Comparison of ENCODE assay signal across 24 mouse cellular contexts in genomic region chr19:15160641-15161040, GRCm38 (mm10).
DNase-seq lines count a peak whose midpoint lies in the region; ATAC-seq and TF ChIP-seq lines count a peak whose summit lies in the region.
"Had no signal": no experiment of that assay in that cellular context is flagged by ENCODE, and none has a peak within 500 bp of the region (broad histone marks: within the 10 kb centered on the region; RNA-seq: fewer than 3 reads in every experiment).

No protein-coding gene starts in this region.

- H3K9ac ChIP-seq in forebrain, embryonic 14.5 days (ENCODE audit: low read length), result no peak overlapping the region
- H3K9ac ChIP-seq in forebrain, embryonic 13.5 days, result no peak overlapping the region
- H3K9ac ChIP-seq in forebrain, postnatal 0 days, result no peak overlapping the region
- no peak overlapping the region for H3K9ac ChIP-seq in forebrain, embryonic 11.5 days (ENCODE audit: low read length)
- no peak overlapping the region for H3K9ac ChIP-seq in midbrain, embryonic 15.5 days
- no peak overlapping the region for H3K9ac ChIP-seq in midbrain, postnatal 0 days (replicated peaks; ENCODE audit: low read length, poor library complexity, severe bottlenecking)
- H3K9ac ChIP-seq: embryonic facial prominence, embryonic 13.5 days; hindbrain, embryonic 12.5 days; hindbrain, embryonic 15.5 days had no signal

- TF ChIP-seq CTCF in forebrain, postnatal 0 days (IDR thresholded peaks at IDR 0.05; ENCODE audit: low read depth), result no peak
- TF ChIP-seq CTCF in midbrain, postnatal 0 days (IDR thresholded peaks at IDR 0.05), result no peak

- no peaks in the 10 kb centered on the region for H3K27me3 ChIP-seq in forebrain, embryonic 14.5 days (replicated peaks; ENCODE audit: control insufficient read depth, insufficient read depth, low read length)
- no peaks in the 10 kb centered on the region for H3K27me3 ChIP-seq in forebrain, embryonic 13.5 days
- no peaks in the 10 kb centered on the region for H3K27me3 ChIP-seq in forebrain, postnatal 0 days (ENCODE audit: insufficient read depth, low read length)
- H3K27me3 ChIP-seq in forebrain, embryonic 11.5 days (ENCODE audit: control insufficient read depth, insufficient read depth, low read length), result no peaks in the 10 kb centered on the region
- H3K27me3 ChIP-seq in midbrain, embryonic 15.5 days (replicated peaks), result no peaks in the 10 kb centered on the region
- H3K27me3 ChIP-seq in midbrain, postnatal 0 days (ENCODE audit: insufficient read depth, low read length), result no peaks in the 10 kb centered on the region
- H3K27me3 ChIP-seq: embryonic facial prominence, embryonic 13.5 days; hindbrain, embryonic 12.5 days; hindbrain, embryonic 15.5 days had no signal

- DNase-seq in forebrain, embryonic 14.5 days (ENCODE audit: low spot score), result peak; percentile 8
- DNase-seq in forebrain, postnatal 0 days, result no peak
- DNase-seq in forebrain, embryonic 11.5 days (ENCODE audit: low spot score), result no peak
- DNase-seq in midbrain, postnatal 0 days (ENCODE audit: low spot score), result no peak
- DNase-seq in cerebellum, postnatal 25 days, result no peak
- DNase-seq: adrenal gland, adult 8-10 months; adrenal gland, postnatal 25 days; cerebellum, adult 11 months; cerebellum, adult 2 months; cerebellum, adult 9-11 months; cerebellum, postnatal 36 days; embryo, embryonic 11 days; gastrocnemius, adult 2 months; gastrocnemius, postnatal 14 days; heart, adult 11 months had no signal

- no peak overlapping the region for H3K27ac ChIP-seq in forebrain, embryonic 14.5 days (ENCODE audit: low read depth, low read length)
- no peak overlapping the region for H3K27ac ChIP-seq in forebrain, embryonic 13.5 days
- no peak overlapping the region for H3K27ac ChIP-seq in forebrain, postnatal 0 days (ENCODE audit: low read depth, low read length)
- H3K27ac ChIP-seq in forebrain, embryonic 11.5 days (ENCODE audit: low read depth, low read length), result no peak overlapping the region
- H3K27ac ChIP-seq in midbrain, embryonic 15.5 days, result no peak overlapping the region
- H3K27ac ChIP-seq in midbrain, postnatal 0 days (ENCODE audit: low read depth, low read length), result no peak overlapping the region
- H3K27ac ChIP-seq: embryonic facial prominence, embryonic 10.5 days; embryonic facial prominence, embryonic 13.5 days; gastrocnemius, adult 2 months; hindbrain, embryonic 12.5 days; hindbrain, embryonic 15.5 days had no signal

- no peak overlapping the region for H3K4me2 ChIP-seq in forebrain, embryonic 14.5 days (ENCODE audit: low read length)
- H3K4me2 ChIP-seq in forebrain, embryonic 13.5 days, result no peak overlapping the region
- H3K4me2 ChIP-seq in forebrain, postnatal 0 days (ENCODE audit: low read depth), result no peak overlapping the region
- H3K4me2 ChIP-seq in forebrain, embryonic 11.5 days (ENCODE audit: low read depth, low read length, severe bottlenecking), result no peak overlapping the region
- no peak overlapping the region for H3K4me2 ChIP-seq in midbrain, embryonic 15.5 days
- no peak overlapping the region for H3K4me2 ChIP-seq in midbrain, postnatal 0 days (ENCODE audit: low read depth, low read length, poor library complexity, severe bottlenecking)
- H3K4me2 ChIP-seq: embryonic facial prominence, embryonic 13.5 days; heart, embryonic 11.5 days; hindbrain, embryonic 12.5 days; hindbrain, embryonic 15.5 days had no signal

- 56% methylated on average over 3 of the region's 3 CpGs for WGBS in forebrain, embryonic 14.5 days
- WGBS in forebrain, embryonic 13.5 days, result 57% methylated on average over 3 of the region's 3 CpGs
- whole genome bisulfite sequencing in forebrain, postnatal 0 days, result 41% methylated on average over 3 of the region's 3 CpGs
- 59% methylated on average over 3 of the region's 3 CpGs for WGBS in forebrain, embryonic 11.5 days
- WGBS in midbrain, embryonic 15.5 days, result 36% methylated on average over 3 of the region's 3 CpGs
- WGBS in midbrain, postnatal 0 days, result 28% methylated on average over 3 of the region's 3 CpGs

- no peak for ATAC-seq in forebrain, embryonic 14.5 days
- ATAC-seq in forebrain, embryonic 13.5 days, result no peak
- peak; percentile 85 for ATAC-seq in forebrain, postnatal 0 days
- ATAC-seq in forebrain, embryonic 11.5 days (replicated peaks; ENCODE audit: low FRiP score), result no peak
- peak; percentile 81 for ATAC-seq in midbrain, embryonic 15.5 days (replicated peaks)
- no peak for ATAC-seq in midbrain, postnatal 0 days (ENCODE audit: low FRiP score)
- ATAC-seq: activated CD4-positive, CD25-positive, alpha-beta regulatory T cell, adult 4 months had no signal

- no peaks in the 10 kb centered on the region for H3K4me1 ChIP-seq in forebrain, embryonic 14.5 days (ENCODE audit: control insufficient read depth, insufficient read depth, low read length)
- no peaks in the 10 kb centered on the region for H3K4me1 ChIP-seq in forebrain, embryonic 13.5 days
- H3K4me1 ChIP-seq in forebrain, postnatal 0 days (ENCODE audit: insufficient read depth), result no peaks in the 10 kb centered on the region
- no peaks in the 10 kb centered on the region for H3K4me1 ChIP-seq in forebrain, embryonic 11.5 days (replicated peaks; ENCODE audit: control insufficient read depth, insufficient read depth, low read length)
- no peaks in the 10 kb centered on the region for H3K4me1 ChIP-seq in midbrain, embryonic 15.5 days
- H3K4me1 ChIP-seq in midbrain, postnatal 0 days (ENCODE audit: insufficient read depth, low read length), result no peaks in the 10 kb centered on the region
- H3K4me1 ChIP-seq: embryonic facial prominence, embryonic 10.5 days; embryonic facial prominence, embryonic 13.5 days; hindbrain, embryonic 12.5 days; hindbrain, embryonic 15.5 days had no signal

- no peaks in the 10 kb centered on the region for H3K9me3 ChIP-seq in forebrain, embryonic 14.5 days (replicated peaks; ENCODE audit: control insufficient read depth, low read length)
- H3K9me3 ChIP-seq in forebrain, embryonic 13.5 days (replicated peaks), result no peaks in the 10 kb centered on the region
- H3K9me3 ChIP-seq in forebrain, postnatal 0 days (ENCODE audit: low read length), result no peaks in the 10 kb centered on the region
- H3K9me3 ChIP-seq in forebrain, embryonic 11.5 days (ENCODE audit: control insufficient read depth, low read length), result no peaks in the 10 kb centered on the region
- no peaks in the 10 kb centered on the region for H3K9me3 ChIP-seq in midbrain, embryonic 15.5 days
- no peaks in the 10 kb centered on the region for H3K9me3 ChIP-seq in midbrain, postnatal 0 days (ENCODE audit: low read length)
- H3K9me3 ChIP-seq: embryonic facial prominence, embryonic 10.5 days; embryonic facial prominence, embryonic 13.5 days; hindbrain, embryonic 12.5 days; hindbrain, embryonic 15.5 days had no signal

- no peak overlapping the region for H3K4me3 ChIP-seq in forebrain, embryonic 14.5 days (ENCODE audit: low read depth, low read length)
- no peak overlapping the region for H3K4me3 ChIP-seq in forebrain, embryonic 13.5 days
- no peak overlapping the region for H3K4me3 ChIP-seq in forebrain, postnatal 0 days (ENCODE audit: low read depth, low read length)
- no peak overlapping the region for H3K4me3 ChIP-seq in forebrain, embryonic 11.5 days (ENCODE audit: low read depth, low read length)
- no peak overlapping the region for H3K4me3 ChIP-seq in midbrain, embryonic 15.5 days
- H3K4me3 ChIP-seq in midbrain, postnatal 0 days (ENCODE audit: low read depth, low read length), result no peak overlapping the region
- H3K4me3 ChIP-seq: embryonic facial prominence, embryonic 10.5 days; embryonic facial prominence, embryonic 13.5 days; erythroblast, embryonic 14.5 days; gastrocnemius, adult 2 months; hindbrain, embryonic 12.5 days; hindbrain, embryonic 15.5 days had no signal

- H3K36me3 ChIP-seq in forebrain, embryonic 14.5 days (ENCODE audit: control insufficient read depth, insufficient read depth, low read length), result no peaks in the 10 kb centered on the region
- H3K36me3 ChIP-seq in forebrain, embryonic 13.5 days (ENCODE audit: poor library complexity, severe bottlenecking), result no peaks in the 10 kb centered on the region
- H3K36me3 ChIP-seq in forebrain, postnatal 0 days (ENCODE audit: insufficient read depth), result no peaks in the 10 kb centered on the region
- H3K36me3 ChIP-seq in forebrain, embryonic 11.5 days (ENCODE audit: control insufficient read depth, insufficient read depth, low read length), result no peaks in the 10 kb centered on the region
- no peaks in the 10 kb centered on the region for H3K36me3 ChIP-seq in midbrain, embryonic 15.5 days (replicated peaks)
- H3K36me3 ChIP-seq in midbrain, postnatal 0 days (ENCODE audit: insufficient read depth, low read length), result no peaks in the 10 kb centered on the region
- H3K36me3 ChIP-seq: embryonic facial prominence, embryonic 10.5 days; embryonic facial prominence, embryonic 13.5 days; hindbrain, embryonic 12.5 days; hindbrain, embryonic 15.5 days had no signal

Comparison
In these comparisons a context has a peak if more than half of its experiments do, and no peak if none do; other contexts are left out.
1. ATAC-seq: peak in forebrain, postnatal 0 days (single experiment) and midbrain, embryonic 15.5 days (single experiment); none in forebrain, embryonic 14.5 days (single experiment), forebrain, embryonic 13.5 days (single experiment), forebrain, embryonic 11.5 days (single experiment) and midbrain, postnatal 0 days (single experiment).